Mouse (Mus musculus) cerebellum, postnatal 14 days (tissue): ENCODE measurements around the gene Capza1.
"Not testable (repeated sequence)": the region's sequence is repeated elsewhere in the genome, so short reads cannot be mapped to it uniquely, and the experiment has no call there.

ENCODE experiments used
- DNase-seq, 2 experiments: peaks; one replicate each; pipeline ENCODE4 v3.0.0; 2021; ENCODE audit warnings: mixed read lengths in 2 of 2

Capza1 gene

GRCm38 (mm10) chr3:104863786-104864650, at the start of gene Capza1, which contains the start of gene St7l:
Gene Capza1, minus strand, starts transcription at chr3:104864505.
Gene St7l, plus strand, starts transcription at chr3:104864005.
- peak; percentile 90 to 92 for DNase-seq

GRCm38 (mm10) chr3:104909195-104909594, 44.9 kb upstream of the Capza1 start:
- no peak for DNase-seq

GRCm38 (mm10) chr3:104906007-104906406, 41.7 kb upstream of the Capza1 start:
- DNase-seq = no peak

GRCm38 (mm10) chr3:104905389-104905788, 41.1 kb upstream of the Capza1 start:
- DNase-seq = no peak

- no peak for DNase-seq
Measured at GRCm38 (mm10) chr3:104901154-104901553, 36.8 kb upstream of the Capza1 start.

GRCm38 (mm10) chr3:104896141-104896540, 31.8 kb upstream of the Capza1 start:
- DNase-seq = no peak

- no peak for DNase-seq
Measured at GRCm38 (mm10) chr3:104888585-104888984, 24.3 kb upstream of the Capza1 start.

GRCm38 (mm10) chr3:104869611-104870010, 5.3 kb upstream of the Capza1 start:
- DNase-seq = no peak

GRCm38 (mm10) chr3:104866674-104867073, 2.4 kb upstream of the Capza1 start:
- not testable (repeated sequence) for DNase-seq

- DNase-seq = no peak
Measured at GRCm38 (mm10) chr3:104865341-104865788, 1.1 kb upstream of the Capza1 start.

- peak; percentile 91 to 92 for DNase-seq
Measured at GRCm38 (mm10) chr3:104864651-104865340, 491 bp upstream of the Capza1 start.

GRCm38 (mm10) chr3:104858560-104858959, 5.7 kb downstream of the Capza1 start:
- DNase-seq = no peak

- no peak for DNase-seq
Measured at GRCm38 (mm10) chr3:104856106-104856505, 8.2 kb downstream of the Capza1 start.

GRCm38 (mm10) chr3:104854866-104855265, 9.4 kb downstream of the Capza1 start:
- DNase-seq = no peak

- DNase-seq = no peak
Measured at GRCm38 (mm10) chr3:104854465-104854864, 9.8 kb downstream of the Capza1 start.

- DNase-seq = no peak
Measured at GRCm38 (mm10) chr3:104846601-104847000, 17.7 kb downstream of the Capza1 start.

GRCm38 (mm10) chr3:104841049-104841448, 23.3 kb downstream of the Capza1 start:
- no peak for DNase-seq

- no peak for DNase-seq
Measured at GRCm38 (mm10) chr3:104835797-104836196, 28.5 kb downstream of the Capza1 start.

- no peak for DNase-seq
Measured at GRCm38 (mm10) chr3:104822413-104822812, 41.9 kb downstream of the Capza1 start.

GRCm38 (mm10) chr3:104820426-104820825, 43.9 kb downstream of the Capza1 start:
- DNase-seq = no peak

- no peak for DNase-seq
Measured at GRCm38 (mm10) chr3:104818749-104819134, 45.6 kb downstream of the Capza1 start.

- peak; percentile 42 to 50 for DNase-seq
Measured at GRCm38 (mm10) chr3:104817991-104818748, 46.1 kb downstream of the Capza1 start, which contains the start of gene Mov10. Gene Mov10, minus strand, starts transcription at chr3:104818563.

GRCm38 (mm10) chr3:104817481-104817990, 46.8 kb downstream of the Capza1 start:
- DNase-seq = peak; percentile 38 to 48
